ENCODE assay signal across 10 mouse cellular contexts in genomic region chr5:149642366-149642765, GRCm38 (mm10). TPM values are rescaled to one million over a fixed set of nuclear protein-coding genes. Genes with fewer than 3 reads are reported as not detected.
DNase-seq lines count a peak whose midpoint lies in the region; ATAC-seq and TF ChIP-seq lines count a peak whose summit lies in the region.
"Had no signal": no experiment of that assay in that cellular context is flagged by ENCODE, and none has a peak within 500 bp of the region (broad histone marks: within the 10 kb centered on the region; RNA-seq: fewer than 3 reads in every experiment).

No protein-coding gene starts in this region.

- no peak overlapping the region for H3K4me3 ChIP-seq in heart, postnatal 0 days (ENCODE audit: low read depth, low read length)
- no peak overlapping the region for H3K4me3 ChIP-seq in intestine, embryonic 16.5 days (ENCODE audit: low read length)

- 47% methylated on average over 6 of the region's 6 CpGs for WGBS in heart, postnatal 0 days
- WGBS in intestine, embryonic 16.5 days, result 47% methylated on average over 6 of the region's 6 CpGs

- intact Hi-C loops in heart, postnatal 14 days (cut with DNase I), result no loop called here

- H3K9me3 ChIP-seq in heart, postnatal 0 days (replicated peaks; ENCODE audit: control insufficient read depth, low read length), result no peaks in the 10 kb centered on the region
- no peaks in the 10 kb centered on the region for H3K9me3 ChIP-seq in intestine, embryonic 16.5 days (ENCODE audit: control insufficient read depth, low read length)

- H3K27ac ChIP-seq in heart, postnatal 0 days (ENCODE audit: low read depth), result no peak overlapping the region
- no peak overlapping the region for H3K27ac ChIP-seq in intestine, embryonic 16.5 days (ENCODE audit: low read length)

- no peak overlapping the region for H3K9ac ChIP-seq in heart, postnatal 0 days (replicated peaks; ENCODE audit: low read depth, low read length)
- H3K9ac ChIP-seq in intestine, embryonic 16.5 days (ENCODE audit: low read depth, low read length), result no peak overlapping the region

- TF ChIP-seq CTCF in heart, postnatal 0 days (IDR thresholded peaks at IDR 0.05; ENCODE audit: low read depth), result peak; percentile 55

- no peak for TF ChIP-seq EP300 in heart, postnatal 0 days (IDR thresholded peaks at IDR 0.05; ENCODE audit: low read depth)

- ATAC-seq in heart, postnatal 0 days (ENCODE audit: insufficient read depth, low read depth), result peak; percentile 62; the same call in 1 of the 2 replicates
- peak; percentile 60 for ATAC-seq in intestine, embryonic 16.5 days

- H3K4me1 ChIP-seq in heart, postnatal 0 days (ENCODE audit: control insufficient read depth, insufficient read depth), result no peaks in the 10 kb centered on the region
- no peaks in the 10 kb centered on the region for H3K4me1 ChIP-seq in intestine, embryonic 16.5 days (ENCODE audit: control insufficient read depth, insufficient read depth, low read length)

- H3K4me2 ChIP-seq in heart, postnatal 0 days (ENCODE audit: low read depth, low read length), result no peak overlapping the region
- H3K4me2 ChIP-seq in intestine, embryonic 16.5 days (ENCODE audit: low read depth, low read length), result no peak overlapping the region

- no peaks in the 10 kb centered on the region for H3K27me3 ChIP-seq in heart, postnatal 0 days (ENCODE audit: control insufficient read depth, insufficient read depth, low read length)
- no peaks in the 10 kb centered on the region for H3K27me3 ChIP-seq in intestine, embryonic 16.5 days (replicated peaks; ENCODE audit: control insufficient read depth, insufficient read depth, low read length)

- peak; percentile 12 for DNase-seq in heart, postnatal 0 days (ENCODE audit: low spot score)
- no peak for DNase-seq in heart, postnatal 14 days
- DNase-seq in 3T3-L1 (ENCODE audit: low read depth, low spot score) (peak; percentile 74), R1 (ENCODE audit: low read depth, low spot score) (peak; percentile 45)
- no peak for DNase-seq in adrenal gland, adult 18-20 months (ENCODE audit: low spot score in 2 of 2)
- DNase-seq in adrenal gland, postnatal 25 days, result no peak
- no peak for DNase-seq in layer of hippocampus, adult 8-10 months (ENCODE audit: low spot score in 2 of 2)
- DNase-seq: cerebellum, adult 9-10 months; spleen, adult 18-20 months had no signal

- H3K36me3 ChIP-seq in heart, postnatal 0 days (replicated peaks; ENCODE audit: control insufficient read depth, insufficient read depth, low read length), result no peaks in the 10 kb centered on the region
- H3K36me3 ChIP-seq in intestine, embryonic 16.5 days (ENCODE audit: control insufficient read depth, insufficient read depth, low read length), result no peaks in the 10 kb centered on the region

RNA-seq across cellular contexts. Expression of gene Hsph1, which starts 6.2 kb away (rescaled TPM):
- 4.7 and 5.2 TPM in 2 replicates for total RNA-seq in heart, postnatal 0 days (2014; rRNA removed; ENCODE audit: low replicate concordance)
- 8.7 and 9.7 TPM in 2 replicates for polyA plus RNA-seq in heart, postnatal 0 days (2015; fragmentation: Nextera tagmentation; extraction: Ambion mirVana)
- total RNA-seq in heart, postnatal 14 days (2021), result 10 to 100 TPM; 23.0 to 28.5 TPM
- 47.7 and 47.9 TPM in 2 replicates for polyA plus RNA-seq in intestine, embryonic 16.5 days (2015; fragmentation: Nextera tagmentation; extraction: Ambion mirVana)
- total RNA-seq in adrenal gland, adult 18-20 months (2021), result 100 to 1,000 TPM; 460 to 826 TPM
- total RNA-seq in adrenal gland, postnatal 25 days (2021), result 88.5 and 267 TPM in 2 replicates
- 100 to 1,000 TPM; 269 to 406 (median 334) TPM for total RNA-seq in layer of hippocampus, adult 8-10 months (2022)

RNA-seq across cellular contexts. Expression of gene B3glct, which starts 35.7 kb away (rescaled TPM):
- total RNA-seq in heart, postnatal 0 days (2014; rRNA removed; ENCODE audit: low replicate concordance), result 10.0 and 12.2 TPM in 2 replicates
- 5.7 TPM in 2 replicates for polyA plus RNA-seq in heart, postnatal 0 days (2015; fragmentation: Nextera tagmentation; extraction: Ambion mirVana)
- 1 to 10 TPM; 6.7 to 7.0 TPM for total RNA-seq in heart, postnatal 14 days (2021)
- polyA plus RNA-seq in intestine, embryonic 16.5 days (2015; fragmentation: Nextera tagmentation; extraction: Ambion mirVana), result 9.7 and 11.4 TPM in 2 replicates
- 10 to 100 TPM; 23.1 to 24.7 TPM for total RNA-seq in adrenal gland, adult 18-20 months (2021)
- 25.3 and 25.7 TPM in 2 replicates for total RNA-seq in adrenal gland, postnatal 25 days (2021)
- 10 to 100 TPM; 12.1 to 18.7 (median 13.8) TPM for total RNA-seq in layer of hippocampus, adult 8-10 months (2022)

Comparison
In these comparisons a context has a peak if more than half of its experiments do, and no peak if none do; other contexts are left out.
1. DNase-seq: peak in heart, postnatal 0 days (single experiment), 3T3-L1 (single experiment) and R1 (single experiment); none in heart, postnatal 14 days (0 of 2), adrenal gland, adult 18-20 months (0 of 2), adrenal gland, postnatal 25 days (single experiment) and layer of hippocampus, adult 8-10 months (0 of 2).